Mouse (Mus musculus) telencephalon, adult 2 months (tissue): ENCODE data around the gene Ptpn14.

Source experiments
- DNase-seq: peaks from one replicate; pipeline ENCODE4 v3.0.0-alpha.2; 2011; ENCODE audit warnings: low read depth, low spot score

Ptpn14 gene

GRCm38 (mm10) chr1:189897861-189898260 lies 169.8 kb downstream of the Ptpn14 start:
- no peak for DNase-seq

GRCm38 (mm10) chr1:189898708-189899107 lies 170.6 kb downstream of the Ptpn14 start:
- no peak for DNase-seq

- no peak for DNase-seq
These were observed 171.5 kb downstream of the Ptpn14 start for GRCm38 (mm10) chr1:189899526-189899925.

GRCm38 (mm10) chr1:189902413-189902812 lies 174.3 kb downstream of the Ptpn14 start:
- no peak for DNase-seq

- DNase-seq, result no peak
These were observed 175.1 kb downstream of the Ptpn14 start for GRCm38 (mm10) chr1:189903169-189903568.

GRCm38 (mm10) chr1:189910685-189911345 lies 182.7 kb downstream of the Ptpn14 start:
- DNase-seq, result no peak

- no peak for DNase-seq
These were observed 185.2 kb downstream of the Ptpn14 start for GRCm38 (mm10) chr1:189913093-189913760.

GRCm38 (mm10) chr1:189916422-189917125 lies 188.5 kb downstream of the Ptpn14 start:
- DNase-seq, result no peak

GRCm38 (mm10) chr1:189917126-189917500 lies 189.0 kb downstream of the Ptpn14 start:
- DNase-seq, result no peak

GRCm38 (mm10) chr1:189919756-189920155 lies 191.7 kb downstream of the Ptpn14 start:
- peak; percentile 83 for DNase-seq

- DNase-seq, result no peak
These were observed 192.9 kb downstream of the Ptpn14 start for GRCm38 (mm10) chr1:189920701-189921567.

GRCm38 (mm10) chr1:189921568-189921817 lies 193.4 kb downstream of the Ptpn14 start:
- DNase-seq, result no peak

- DNase-seq, result peak; percentile 26
These were observed 193.9 kb downstream of the Ptpn14 start, which contains the start of gene Smyd2 for GRCm38 (mm10) chr1:189921818-189922592. Smyd2 (minus strand) TSS chr1:189922363.

- DNase-seq, result no peak
These were observed 194.7 kb downstream of the Ptpn14 start for GRCm38 (mm10) chr1:189922721-189923120.

GRCm38 (mm10) chr1:189923157-189923556 lies 195.1 kb downstream of the Ptpn14 start:
- DNase-seq, result no peak

GRCm38 (mm10) chr1:189923871-189924568 lies 196.0 kb downstream of the Ptpn14 start:
- no peak for DNase-seq

- DNase-seq, result no peak
These were observed 198.2 kb downstream of the Ptpn14 start for GRCm38 (mm10) chr1:189926279-189926678.
